Mouse (Mus musculus) thymus, postnatal 4 days (tissue): ENCODE data around the gene Tnni3k.

Experiments
- DNase-seq: peaks from one replicate; pipeline ENCODE4 v3.0.0; 2021

Tnni3k gene

GRCm38 (mm10) chr3:154945688-154946161 is 109.5 kb downstream of the Tnni3k start:
- no peak for DNase-seq

- no peak for DNase-seq
Measured at GRCm38 (mm10) chr3:154927757-154928156, 127.5 kb downstream of the Tnni3k start.

GRCm38 (mm10) chr3:154924936-154925335 is 130.3 kb downstream of the Tnni3k start:
- no peak for DNase-seq

GRCm38 (mm10) chr3:154915566-154915965 is 139.6 kb downstream of the Tnni3k start:
- DNase-seq = no peak

- DNase-seq = no peak
Measured at GRCm38 (mm10) chr3:154913641-154914040, 141.6 kb downstream of the Tnni3k start.

GRCm38 (mm10) chr3:154896737-154897136 is 158.5 kb downstream of the Tnni3k start:
- DNase-seq = peak; percentile 54

- DNase-seq = no peak
Measured at GRCm38 (mm10) chr3:154893225-154893624, 162.0 kb downstream of the Tnni3k start.

- no peak for DNase-seq
Measured at GRCm38 (mm10) chr3:154885452-154885851, 169.8 kb downstream of the Tnni3k start.

- DNase-seq = no peak
Measured at GRCm38 (mm10) chr3:154885048-154885447, 170.2 kb downstream of the Tnni3k start.

GRCm38 (mm10) chr3:154881428-154881986 is 173.7 kb downstream of the Tnni3k start:
- no peak for DNase-seq

- no peak for DNase-seq
Measured at GRCm38 (mm10) chr3:154880536-154880939, 174.7 kb downstream of the Tnni3k start.

- no peak for DNase-seq
Measured at GRCm38 (mm10) chr3:154880108-154880507, 175.1 kb downstream of the Tnni3k start.

GRCm38 (mm10) chr3:154879515-154879914 is 175.7 kb downstream of the Tnni3k start:
- no peak for DNase-seq

- DNase-seq = no peak
Measured at GRCm38 (mm10) chr3:154879080-154879479, 176.1 kb downstream of the Tnni3k start.

GRCm38 (mm10) chr3:154868807-154869206 is 186.4 kb downstream of the Tnni3k start:
- no peak for DNase-seq

- no peak for DNase-seq
Measured at GRCm38 (mm10) chr3:154861921-154862320, 193.3 kb downstream of the Tnni3k start.

GRCm38 (mm10) chr3:154859721-154860120 is 195.5 kb downstream of the Tnni3k start:
- DNase-seq = no peak

- DNase-seq = no peak
Measured at GRCm38 (mm10) chr3:154853257-154853656, 201.9 kb downstream of the Tnni3k start.

GRCm38 (mm10) chr3:154852281-154852680 is 202.9 kb downstream of the Tnni3k start:
- DNase-seq = no peak

GRCm38 (mm10) chr3:154842247-154842646 is 213.0 kb downstream of the Tnni3k start:
- DNase-seq = no peak

- no peak for DNase-seq
Measured at GRCm38 (mm10) chr3:154841076-154841475, 214.1 kb downstream of the Tnni3k start.

- no peak for DNase-seq
Measured at GRCm38 (mm10) chr3:154837861-154838260, 217.3 kb downstream of the Tnni3k start.

- DNase-seq = no peak
Measured at GRCm38 (mm10) chr3:154836137-154836536, 219.1 kb downstream of the Tnni3k start.

- no peak for DNase-seq
Measured at GRCm38 (mm10) chr3:154834373-154834772, 220.8 kb downstream of the Tnni3k start.

GRCm38 (mm10) chr3:154825739-154826138 is 229.5 kb downstream of the Tnni3k start:
- no peak for DNase-seq
